Mouse (Mus musculus): ENCODE results near the gene Six6. TPM values are rescaled to one million over a fixed set of nuclear protein-coding genes. Genes with fewer than 3 reads are reported as not detected.

Six6 gene
- polyA plus RNA-seq, 1 experiment from 2014 or later = not detected

DNA sequence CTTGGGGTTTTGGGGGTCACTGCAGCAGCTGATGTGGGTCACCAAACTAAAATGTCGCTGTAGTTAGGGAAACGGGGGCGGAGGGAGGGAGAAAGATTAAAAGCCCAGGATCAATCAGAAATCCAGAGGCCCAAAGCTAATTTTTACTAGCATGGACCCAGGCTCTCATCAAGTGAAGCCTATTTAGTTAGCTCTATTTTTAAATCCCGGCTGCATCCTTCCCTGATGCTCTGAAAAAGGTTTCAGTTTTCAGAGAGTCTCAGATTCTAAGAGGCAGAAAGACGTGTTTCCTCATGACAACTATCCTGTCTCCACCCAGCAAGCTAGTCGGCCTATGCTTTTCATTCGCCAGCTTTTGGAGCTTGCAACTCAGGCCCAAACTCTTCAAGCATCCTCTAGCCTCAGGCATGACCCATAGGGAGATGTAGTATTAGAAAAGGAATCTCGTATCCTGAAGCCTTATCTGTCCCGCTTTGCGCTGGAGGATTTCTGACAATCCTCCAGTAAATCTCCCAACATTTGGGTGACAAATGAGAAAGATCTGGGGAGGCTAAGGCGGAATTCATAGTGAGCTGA lies 1.2 kb downstream of the Six6 start:
- H3K4me3 ChIP-seq (ENCODE audit: low read depth, low read length) = no peak overlapping the region
- peaks cover 93% of the 10 kb centered on the region for H3K27me3 ChIP-seq (ENCODE audit: control insufficient read depth, insufficient read depth, low read length)
- peaks cover 12% of the 10 kb centered on the region for H3K4me1 ChIP-seq (ENCODE audit: control insufficient read depth, insufficient read depth, low read length)
- 2% methylated on average over 11 of the region's 11 CpGs for WGBS (ENCODE audit: insufficient replicate concordance)
- H3K27ac ChIP-seq (ENCODE audit: low read depth, low read length) = no peak overlapping the region
- H3K9ac ChIP-seq (ENCODE audit: low read depth, low read length) = no peak overlapping the region
- no peaks in the 10 kb centered on the region for H3K9me3 ChIP-seq (replicated peaks; ENCODE audit: control insufficient read depth, low read length)
- no peak for ATAC-seq (replicated peaks; ENCODE audit: insufficient number of reproducible peaks, low FRiP score, low TSS enrichment)
- no peak overlapping the region for H3K4me2 ChIP-seq
- no peaks in the 10 kb centered on the region for H3K36me3 ChIP-seq (ENCODE audit: control insufficient read depth, insufficient read depth, low read length)

DNA sequence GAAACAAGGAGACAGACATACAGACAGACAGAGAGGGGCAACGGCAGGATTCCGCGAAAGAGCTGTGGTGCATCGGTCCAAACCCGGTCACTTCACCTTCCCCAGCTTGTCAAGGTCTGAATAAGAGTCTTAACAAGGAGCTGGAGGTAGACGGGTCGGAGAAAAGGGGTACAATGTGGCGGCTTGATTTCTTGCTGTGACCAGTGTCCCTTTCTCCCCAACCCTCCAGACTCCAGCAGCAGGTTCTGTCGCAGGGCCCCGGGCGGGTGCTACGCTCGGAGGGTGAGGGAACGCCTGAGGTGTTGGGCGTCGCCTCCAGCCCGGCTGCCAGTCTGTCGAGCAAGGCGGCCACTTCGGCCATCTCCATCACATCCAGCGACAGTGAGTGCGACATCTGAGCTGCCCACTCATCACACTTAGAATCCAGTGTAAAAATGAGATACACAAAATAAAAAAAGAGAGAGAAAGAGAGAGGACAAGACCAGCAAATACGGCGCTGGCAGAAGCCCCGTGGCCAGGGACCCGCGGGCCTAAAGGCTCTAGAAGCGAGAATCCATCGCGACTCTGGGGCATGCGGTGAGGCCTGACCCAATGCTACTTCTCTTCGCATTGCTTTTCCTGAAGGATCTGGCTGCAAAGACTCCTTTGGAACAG lies 1.8 kb downstream of the Six6 start:
- H3K27me3 ChIP-seq (ENCODE audit: control insufficient read depth, insufficient read depth, low read length) = peaks cover 94% of the 10 kb centered on the region
- H3K27ac ChIP-seq (ENCODE audit: low read depth, low read length) = no peak overlapping the region
- no peaks in the 10 kb centered on the region for H3K36me3 ChIP-seq (ENCODE audit: control insufficient read depth, insufficient read depth, low read length)
- under 1% methylated on average over 32 of the region's 32 CpGs for WGBS (ENCODE audit: insufficient replicate concordance)
- H3K9ac ChIP-seq (ENCODE audit: low read depth, low read length) = no peak overlapping the region
- H3K4me3 ChIP-seq (ENCODE audit: low read depth, low read length) = 0 out of 2 replicates have a peak overlapping the region, but pooled peaks have one; percentile 3
- ATAC-seq (replicated peaks; ENCODE audit: insufficient number of reproducible peaks, low FRiP score, low TSS enrichment) = no peak
- no peaks in the 10 kb centered on the region for H3K9me3 ChIP-seq (replicated peaks; ENCODE audit: control insufficient read depth, low read length)
- peaks cover 12% of the 10 kb centered on the region for H3K4me1 ChIP-seq (ENCODE audit: control insufficient read depth, insufficient read depth, low read length)
- H3K4me2 ChIP-seq = no peak overlapping the region

DNA sequence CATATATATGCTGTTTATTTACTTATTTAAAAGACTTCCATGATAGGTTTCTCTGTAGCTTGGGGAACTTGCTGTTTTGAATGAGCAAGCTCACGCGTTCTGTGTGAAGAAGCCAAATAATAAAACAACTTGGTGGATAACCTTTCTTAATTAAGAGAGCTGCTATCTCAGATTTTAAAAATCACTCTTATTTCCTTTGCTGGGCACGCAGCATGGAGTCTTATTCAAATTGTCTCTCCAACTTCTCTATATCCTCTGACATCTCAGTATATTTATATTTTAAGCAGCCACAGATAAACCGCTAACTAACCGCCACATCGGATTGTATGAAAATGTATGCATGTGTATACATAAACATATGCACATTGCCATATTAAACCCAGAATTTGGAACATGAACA lies 2.5 kb downstream of the Six6 start:
- Histone ChIP-seq H3K4me3 (ENCODE audit: low read depth, low read length) (no peak overlapping the region), H3K4me2 (no peak overlapping the region), H3K27ac (ENCODE audit: low read depth, low read length) (no peak overlapping the region), H3K9me3 (replicated peaks; ENCODE audit: control insufficient read depth, low read length) (no peaks in the 10 kb centered on the region), H3K4me1 (ENCODE audit: control insufficient read depth, insufficient read depth, low read length) (peaks cover 12% of the 10 kb centered on the region), H3K9ac (ENCODE audit: low read depth, low read length) (no peak overlapping the region), H3K36me3 (ENCODE audit: control insufficient read depth, insufficient read depth, low read length) (no peaks in the 10 kb centered on the region), H3K27me3 (ENCODE audit: control insufficient read depth, insufficient read depth, low read length) (peaks cover 92% of the 10 kb centered on the region)
- WGBS (ENCODE audit: insufficient replicate concordance) = 30% methylated on average over 6 of the region's 6 CpGs
- ATAC-seq (replicated peaks; ENCODE audit: insufficient number of reproducible peaks, low FRiP score, low TSS enrichment) = no peak

DNA sequence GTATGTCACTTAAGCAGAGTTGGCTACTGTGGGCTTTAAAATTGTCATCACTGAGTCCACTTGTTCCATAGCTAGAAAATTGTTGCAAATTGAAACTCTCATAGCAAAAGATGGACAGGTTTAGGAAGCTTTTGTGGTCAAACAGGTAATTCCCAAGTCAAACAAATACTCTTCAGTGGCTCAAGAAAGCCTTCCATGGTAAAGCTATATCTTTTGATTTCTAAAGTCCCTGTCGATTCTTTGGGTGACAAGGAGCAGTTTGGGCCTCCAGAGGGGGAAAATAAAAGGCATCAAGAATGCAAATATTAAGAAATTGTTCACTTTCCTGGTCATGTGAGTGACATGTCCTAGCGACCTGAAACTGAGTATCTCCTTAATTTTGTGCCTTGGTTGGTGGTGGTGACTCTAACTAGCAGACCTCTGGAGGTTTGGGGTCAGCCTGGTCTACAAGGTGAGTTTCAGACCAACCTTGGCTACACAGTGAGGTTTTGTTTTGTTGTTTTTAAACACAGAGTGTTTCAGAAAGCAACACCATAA lies 4.0 kb downstream of the Six6 start:
- H3K4me2 ChIP-seq = no peak overlapping the region
- peaks cover 12% of the 10 kb centered on the region for H3K4me1 ChIP-seq (ENCODE audit: control insufficient read depth, insufficient read depth, low read length)
- H3K9ac ChIP-seq (ENCODE audit: low read depth, low read length) = no peak overlapping the region
- no peak overlapping the region for H3K4me3 ChIP-seq (ENCODE audit: low read depth, low read length)
- no peak overlapping the region for H3K27ac ChIP-seq (ENCODE audit: low read depth, low read length)
- ATAC-seq (replicated peaks; ENCODE audit: insufficient number of reproducible peaks, low FRiP score, low TSS enrichment) = no peak
- H3K27me3 ChIP-seq (ENCODE audit: control insufficient read depth, insufficient read depth, low read length) = peaks cover 89% of the 10 kb centered on the region
- no peaks in the 10 kb centered on the region for H3K9me3 ChIP-seq (replicated peaks; ENCODE audit: control insufficient read depth, low read length)
- WGBS (ENCODE audit: insufficient replicate concordance) = 15% methylated on average over 2 of the region's 2 CpGs
- H3K36me3 ChIP-seq (ENCODE audit: control insufficient read depth, insufficient read depth, low read length) = no peaks in the 10 kb centered on the region

DNA sequence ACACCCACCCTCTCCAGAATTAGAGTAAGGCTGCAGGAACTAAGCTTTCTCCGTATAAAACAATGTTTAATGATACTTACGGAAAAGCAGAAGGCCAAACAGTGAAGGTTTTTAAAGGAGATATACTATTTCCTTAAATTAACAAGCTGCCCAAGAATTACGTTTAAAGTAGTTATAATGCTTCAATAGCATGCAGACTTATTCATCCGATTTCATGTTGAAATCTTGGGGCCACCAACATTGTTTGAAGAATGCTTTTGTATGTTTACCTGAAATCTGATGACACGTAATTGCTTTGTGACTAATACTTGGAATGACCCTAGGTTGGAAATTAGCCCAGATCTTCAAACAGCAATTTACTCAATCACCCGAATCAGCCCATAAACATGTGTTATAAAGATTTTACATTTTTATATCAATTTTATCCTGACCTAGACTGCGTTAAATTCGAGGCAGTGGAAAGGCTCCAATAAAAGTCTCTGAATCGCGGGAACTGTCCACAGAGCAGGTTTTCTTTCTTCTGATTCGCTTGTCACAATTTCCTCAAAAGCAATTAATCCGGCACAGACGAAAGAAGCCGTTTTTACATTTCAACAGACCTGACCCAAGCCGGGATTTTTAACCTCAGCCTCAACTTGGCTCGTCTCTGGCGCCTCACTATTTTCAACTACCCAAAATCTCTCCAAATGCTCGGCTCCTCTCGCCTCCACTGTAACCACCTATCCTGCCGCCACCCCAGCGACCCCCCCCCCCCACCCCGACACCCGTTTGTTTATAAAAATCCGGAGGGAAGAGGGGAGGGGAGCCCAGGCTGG lies 4.9 kb downstream of the Six6 start:
- peak overlapping the region; percentile 48 for H3K4me3 ChIP-seq (ENCODE audit: low read depth, low read length)

DNA sequence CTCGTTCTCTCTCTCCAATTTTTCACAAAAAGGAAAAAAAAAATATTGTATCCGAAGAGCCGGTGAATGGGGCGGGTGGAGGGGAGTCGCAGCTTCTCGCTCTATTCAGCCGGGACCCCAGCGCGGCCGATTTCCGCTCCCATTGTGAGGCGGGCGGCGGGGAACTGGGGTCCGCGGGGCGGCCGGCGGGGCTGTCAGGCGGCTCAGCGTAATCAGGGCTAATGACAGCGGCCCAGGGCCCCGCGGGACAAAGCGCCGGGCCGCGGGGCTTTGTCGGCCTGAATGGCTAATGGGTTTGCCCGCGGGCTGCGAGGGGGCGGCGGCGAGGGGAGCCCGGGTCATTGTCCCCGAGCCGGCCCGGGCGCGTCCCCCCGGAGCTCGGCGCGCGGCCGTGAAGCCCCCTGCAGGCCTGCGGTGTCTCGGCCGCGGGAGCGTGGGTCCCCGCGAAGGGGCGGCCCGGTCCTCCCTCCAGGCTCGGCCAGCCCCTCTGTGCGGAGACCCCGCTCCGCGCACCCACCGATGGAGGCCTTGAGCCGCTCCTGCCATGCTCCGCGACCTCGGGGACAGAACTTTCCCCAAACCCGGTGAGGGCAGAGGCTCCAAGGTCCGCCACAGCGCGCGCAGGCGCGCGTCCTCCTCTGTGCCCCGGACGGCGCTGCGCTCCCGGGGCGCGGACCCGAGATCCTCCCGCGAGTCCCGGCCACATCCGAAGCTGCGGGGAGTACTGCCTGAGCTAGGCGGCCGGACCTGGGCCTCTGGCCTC lies 5.8 kb downstream of the Six6 start:
- Histone ChIP-seq H3K4me3 (ENCODE audit: low read depth, low read length) (peak overlapping the region; percentile 48), H3K27ac (ENCODE audit: low read depth, low read length) (no peak overlapping the region), H3K9me3 (replicated peaks; ENCODE audit: control insufficient read depth, low read length) (no peaks in the 10 kb centered on the region), H3K4me1 (ENCODE audit: control insufficient read depth, insufficient read depth, low read length) (peaks cover 2% of the 10 kb centered on the region; the same call in 1 of the 2 replicates), H3K4me2 (peak overlapping the region; percentile 75), H3K36me3 (ENCODE audit: control insufficient read depth, insufficient read depth, low read length) (no peaks in the 10 kb centered on the region), H3K9ac (ENCODE audit: low read depth, low read length) (0 out of 2 replicates have a peak overlapping the region, but pooled peaks have one; percentile 34), H3K27me3 (ENCODE audit: control insufficient read depth, insufficient read depth, low read length) (peaks cover 84% of the 10 kb centered on the region)
- no peak for ATAC-seq (replicated peaks; ENCODE audit: insufficient number of reproducible peaks, low FRiP score, low TSS enrichment)
- under 1% methylated on average over 73 of the region's 89 CpGs for WGBS (ENCODE audit: insufficient replicate concordance)

More for the DNA sequence above, 4.9 kb downstream of the Six6 start:
- Histone ChIP-seq H3K4me2 (peak overlapping the region; percentile 75), H3K27me3 (ENCODE audit: control insufficient read depth, insufficient read depth, low read length) (peaks cover 87% of the 10 kb centered on the region), H3K4me1 (ENCODE audit: control insufficient read depth, insufficient read depth, low read length) (peaks cover 7% of the 10 kb centered on the region), H3K27ac (ENCODE audit: low read depth, low read length) (no peak overlapping the region), H3K36me3 (ENCODE audit: control insufficient read depth, insufficient read depth, low read length) (no peaks in the 10 kb centered on the region), H3K9me3 (replicated peaks; ENCODE audit: control insufficient read depth, low read length) (no peaks in the 10 kb centered on the region), H3K9ac (ENCODE audit: low read depth, low read length) (no peak overlapping the region)
- WGBS (ENCODE audit: insufficient replicate concordance) = 2% methylated on average over 24 of the region's 24 CpGs
- no peak for ATAC-seq (replicated peaks; ENCODE audit: insufficient number of reproducible peaks, low FRiP score, low TSS enrichment)

DNA sequence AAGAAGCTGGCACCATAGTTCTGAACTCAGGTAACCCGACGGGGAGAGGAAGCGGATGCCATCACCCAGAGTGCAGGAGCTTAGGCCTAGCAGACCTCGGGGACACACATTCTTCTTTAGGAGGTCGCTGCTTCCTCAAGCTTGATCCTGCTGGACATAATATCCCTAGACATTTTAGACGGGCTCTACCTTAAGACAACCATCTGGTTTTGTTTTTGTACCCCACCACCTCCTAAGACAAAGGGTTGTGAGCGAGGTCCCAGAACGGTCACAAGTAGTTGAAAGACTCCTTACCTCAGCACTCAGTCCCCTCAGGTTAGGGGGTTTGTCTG lies 6.3 kb downstream of the Six6 start:
- ATAC-seq (replicated peaks; ENCODE audit: insufficient number of reproducible peaks, low FRiP score, low TSS enrichment) = no peak
- Histone ChIP-seq H3K27me3 (ENCODE audit: control insufficient read depth, insufficient read depth, low read length) (peaks cover 79% of the 10 kb centered on the region), H3K4me2 (peak overlapping the region; percentile 75), H3K36me3 (ENCODE audit: control insufficient read depth, insufficient read depth, low read length) (no peaks in the 10 kb centered on the region), H3K4me3 (ENCODE audit: low read depth, low read length) (peak overlapping the region; percentile 48; the same call in 1 of the 2 replicates), H3K9me3 (replicated peaks; ENCODE audit: control insufficient read depth, low read length) (no peaks in the 10 kb centered on the region), H3K9ac (ENCODE audit: low read depth, low read length) (no peak overlapping the region), H3K4me1 (ENCODE audit: control insufficient read depth, insufficient read depth, low read length) (peaks cover 2% of the 10 kb centered on the region; the same call in 1 of the 2 replicates), H3K27ac (ENCODE audit: low read depth, low read length) (no peak overlapping the region)
- WGBS (ENCODE audit: insufficient replicate concordance) = 6% methylated on average over 8 of the region's 8 CpGs

DNA sequence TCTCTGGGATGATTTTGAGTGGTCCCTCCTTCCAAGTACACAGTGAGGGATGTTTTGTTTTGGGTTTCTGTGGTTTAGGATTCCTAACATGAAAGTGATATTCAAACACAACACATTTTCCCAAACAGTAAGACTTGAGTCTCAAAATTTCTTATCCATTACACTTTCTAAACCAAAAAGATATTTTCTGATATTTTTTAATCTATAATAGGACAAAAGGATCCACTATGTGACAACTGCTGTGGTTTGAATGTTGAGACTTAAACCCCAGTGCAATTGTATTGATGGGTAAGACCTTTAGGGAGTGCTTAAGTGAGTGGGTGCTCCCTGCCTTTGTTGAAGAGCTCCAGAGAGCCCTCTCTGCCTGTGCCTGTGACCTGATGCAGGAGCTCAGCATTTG lies 7.1 kb downstream of the Six6 start:
- Histone ChIP-seq H3K27ac (ENCODE audit: low read depth, low read length) (no peak overlapping the region), H3K36me3 (ENCODE audit: control insufficient read depth, insufficient read depth, low read length) (no peaks in the 10 kb centered on the region), H3K9me3 (replicated peaks; ENCODE audit: control insufficient read depth, low read length) (no peaks in the 10 kb centered on the region), H3K27me3 (ENCODE audit: control insufficient read depth, insufficient read depth, low read length) (peaks cover 71% of the 10 kb centered on the region), H3K4me2 (no peak overlapping the region), H3K4me1 (ENCODE audit: control insufficient read depth, insufficient read depth, low read length) (peaks cover 2% of the 10 kb centered on the region; the same call in 1 of the 2 replicates), H3K9ac (ENCODE audit: low read depth, low read length) (no peak overlapping the region), H3K4me3 (ENCODE audit: low read depth, low read length) (no peak overlapping the region)
- no peak for ATAC-seq (replicated peaks; ENCODE audit: insufficient number of reproducible peaks, low FRiP score, low TSS enrichment)
